Mouse (Mus musculus): ENCODE data around the gene Zfp423.

Gene Zfp423

DNA sequence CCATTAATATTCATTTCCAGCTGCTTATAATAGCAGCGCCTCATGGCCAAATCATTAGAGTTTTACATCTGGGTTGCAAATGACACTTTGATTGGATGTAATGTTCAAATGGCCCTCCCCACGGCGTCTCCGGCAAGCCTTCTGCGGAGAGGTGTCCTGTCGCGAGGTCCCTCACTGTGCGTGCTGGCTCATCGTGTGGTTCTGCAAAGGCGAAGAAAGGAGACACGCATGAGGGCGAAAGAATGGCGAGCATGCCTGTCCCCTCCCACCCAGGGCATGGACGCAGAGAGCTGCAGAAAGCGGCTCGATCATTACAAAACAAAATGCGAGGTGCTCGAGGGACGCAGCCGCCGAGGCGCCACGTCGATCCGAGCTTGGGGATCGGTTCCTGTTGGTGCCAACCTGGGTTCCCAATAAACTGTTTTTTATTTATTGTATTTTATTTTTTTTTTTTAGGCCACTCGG lies 297.1 kb downstream of the Zfp423 start:
- no peak for DNase-seq

DNA sequence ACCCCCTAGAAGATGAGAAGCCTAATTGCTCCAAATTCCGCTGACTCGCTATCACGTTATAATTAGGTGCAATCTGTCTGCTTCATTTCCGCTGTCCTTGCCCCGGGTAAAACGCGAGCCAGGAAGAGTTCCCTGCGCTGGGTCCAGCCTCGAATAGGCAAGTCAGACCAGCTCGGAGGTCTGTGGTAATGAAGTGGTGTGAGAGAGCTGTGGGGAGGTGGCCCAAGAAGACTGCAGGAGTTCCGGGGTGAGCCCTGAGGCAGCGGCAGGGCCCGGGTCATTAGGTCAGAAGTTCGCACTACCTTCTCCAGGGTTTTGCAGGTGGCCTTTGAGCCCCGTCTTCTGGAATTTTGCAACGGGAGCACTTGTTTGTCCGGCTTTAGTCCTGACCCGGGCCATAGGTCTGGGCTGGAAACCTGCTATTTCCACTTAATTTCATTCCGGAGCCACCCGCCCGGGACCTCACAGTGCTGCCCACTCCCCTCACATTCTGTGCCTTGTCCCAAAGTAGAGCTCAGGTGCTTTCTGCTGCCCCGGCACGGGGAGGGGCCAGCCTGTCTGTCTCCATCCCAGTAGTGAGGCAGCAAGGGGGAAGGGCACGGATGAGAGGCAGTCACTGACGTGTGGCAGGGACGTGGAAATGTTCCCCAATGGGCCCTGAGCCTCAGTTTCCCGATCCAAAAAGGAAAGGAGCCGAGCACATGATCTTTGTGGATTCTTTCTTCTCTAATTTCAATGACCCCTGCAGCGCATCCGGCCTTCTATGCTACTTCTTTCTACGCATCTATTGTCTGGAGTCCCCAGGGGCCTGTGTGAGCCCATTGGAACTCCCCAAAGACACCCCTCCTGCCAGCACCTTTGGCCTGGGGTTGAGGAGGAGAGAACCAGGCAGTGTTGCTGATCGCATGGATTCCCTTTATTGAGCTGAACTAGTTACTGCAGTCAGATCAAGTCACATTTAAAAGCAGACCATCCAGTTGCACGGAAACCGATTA lies 298.2 kb downstream of the Zfp423 start:
- DNase-seq: no peak

DNA sequence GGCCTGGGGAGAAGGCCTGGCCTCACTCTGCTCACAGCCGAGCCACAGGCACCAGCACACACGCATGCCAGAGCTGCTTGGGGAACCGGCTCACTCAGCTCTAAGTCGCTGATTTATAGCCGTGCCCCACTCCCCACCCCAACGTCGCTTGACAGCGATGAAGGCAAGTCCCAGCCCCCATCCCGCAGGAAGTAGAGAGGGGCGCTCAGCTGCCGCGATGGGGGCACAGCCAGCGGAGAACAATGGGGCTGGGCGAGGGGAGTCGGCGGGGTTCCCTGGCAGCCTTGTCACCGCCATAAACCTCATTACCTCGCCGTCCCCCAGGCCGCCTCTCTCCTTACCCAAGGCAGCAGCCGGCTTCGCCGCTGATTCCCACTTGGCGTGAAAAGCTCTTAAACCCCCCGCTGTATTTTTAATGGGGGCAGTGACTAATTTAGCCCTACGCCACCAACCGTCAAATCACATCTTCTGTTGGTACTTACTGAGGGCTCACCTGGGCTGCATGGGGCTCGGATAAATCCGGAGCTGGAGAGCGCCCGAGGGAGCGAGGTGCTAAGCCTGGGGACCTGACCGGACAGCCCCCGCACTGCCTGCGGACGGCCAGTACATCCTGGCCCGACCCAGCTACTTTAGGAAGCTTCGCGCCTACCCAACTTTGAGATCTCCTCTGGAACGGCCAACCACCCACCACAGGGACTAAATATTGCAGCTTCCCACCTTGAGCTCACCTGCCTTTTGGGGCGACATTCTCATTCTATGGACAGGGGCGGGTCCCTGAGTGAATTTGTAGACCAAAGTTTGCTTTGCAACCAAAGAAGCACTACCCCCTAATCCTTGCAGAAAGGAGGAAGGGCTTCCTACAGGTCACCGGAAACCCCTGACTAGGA lies 299.1 kb downstream of the Zfp423 start:
- DNase-seq: no peak

DNA sequence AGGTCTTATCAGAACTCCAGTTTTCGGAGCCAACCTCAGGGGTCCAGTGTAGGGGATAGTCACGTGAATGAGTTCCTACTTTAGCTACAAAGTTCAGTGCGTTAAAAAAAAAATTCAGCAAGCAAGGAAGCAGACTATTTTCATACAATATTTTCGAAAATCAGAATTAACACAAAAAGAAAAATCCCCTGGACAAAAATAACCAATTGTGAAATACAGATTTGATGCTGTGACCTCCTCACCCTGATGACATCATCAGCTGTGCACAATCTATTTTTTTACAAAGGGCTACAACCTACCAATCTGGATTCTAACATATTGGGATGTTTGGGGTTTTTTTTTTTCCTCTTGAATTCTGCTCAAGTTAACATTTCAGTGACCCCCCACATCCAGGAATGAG lies 301.9 kb downstream of the Zfp423 start:
- no peak for DNase-seq

DNA sequence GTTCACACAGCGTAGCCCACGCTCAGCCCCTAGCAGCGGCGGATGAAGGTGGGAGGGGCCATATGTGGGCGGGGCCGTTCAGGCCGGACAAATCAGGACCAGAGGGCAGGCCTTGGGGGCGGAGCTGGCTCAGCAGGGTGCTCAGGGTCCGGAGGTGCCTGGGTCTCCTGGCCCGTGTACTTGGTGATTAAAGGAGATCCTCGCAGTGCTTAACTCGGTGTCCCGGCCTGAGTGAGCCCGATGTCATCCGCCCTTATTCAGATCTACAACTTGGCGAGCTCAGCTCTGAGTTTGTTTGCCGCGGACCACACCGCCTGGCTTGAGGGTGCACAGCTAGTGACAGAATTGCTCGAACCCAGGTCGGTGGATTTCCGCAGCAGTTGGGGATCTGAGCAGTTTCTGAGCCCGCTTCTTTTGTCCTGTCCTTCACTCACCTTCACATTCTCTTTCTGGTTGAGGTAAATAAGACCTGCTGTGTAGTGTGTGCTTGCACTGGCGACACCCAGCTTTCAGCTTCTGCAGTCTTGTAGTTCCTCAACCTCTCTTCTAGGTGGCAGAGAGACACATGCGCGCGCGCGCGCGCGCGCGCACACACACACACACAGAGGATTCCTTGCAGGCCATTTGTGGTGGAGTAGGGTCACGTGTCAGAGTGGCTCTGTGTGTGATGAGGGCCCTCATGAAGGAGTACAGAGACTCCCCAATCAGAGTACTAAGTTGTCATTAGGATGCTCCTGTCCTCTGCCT lies 302.7 kb downstream of the Zfp423 start:
- peak; percentile 82 to 88 for DNase-seq

DNA sequence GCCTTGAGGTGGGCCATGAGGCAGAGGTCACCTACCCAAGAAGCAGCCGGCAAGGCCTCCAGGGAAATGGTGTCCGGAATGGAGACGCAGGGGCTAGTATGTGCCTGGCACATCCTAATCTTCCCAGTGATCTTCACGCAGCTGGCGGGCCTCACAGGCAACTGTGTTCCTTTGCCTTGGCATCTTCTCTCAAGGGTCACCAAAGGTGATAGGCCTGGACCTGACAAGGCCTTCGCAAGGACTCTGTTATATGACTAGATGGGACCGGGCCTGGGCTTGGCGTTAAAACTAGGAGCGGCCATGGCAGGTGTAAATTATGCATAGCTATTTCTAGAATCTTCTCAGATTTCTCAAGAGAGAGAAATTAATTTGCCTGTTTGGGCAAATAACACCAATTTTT lies 303.4 kb downstream of the Zfp423 start:
- no peak for DNase-seq

DNA sequence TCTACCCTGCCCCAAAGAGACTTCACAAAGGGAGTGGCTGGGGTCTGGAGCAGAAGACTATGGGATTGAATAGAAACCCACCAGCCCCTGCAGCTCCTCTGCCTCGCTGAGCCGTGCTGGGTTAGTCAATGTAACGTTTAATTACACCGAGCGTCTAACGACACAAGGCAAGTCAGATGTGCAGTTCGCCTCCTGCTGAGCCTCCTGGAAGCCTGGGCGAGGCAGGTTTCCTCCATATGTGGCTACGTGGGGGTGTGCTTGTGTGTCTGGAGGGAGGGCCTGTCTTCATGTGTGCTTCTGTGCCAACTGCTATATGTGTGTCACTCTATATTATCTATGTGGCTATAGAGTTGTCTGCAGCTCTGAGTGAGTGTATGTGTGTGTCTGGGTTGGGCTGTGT lies 311.6 kb downstream of the Zfp423 start:
- no peak for DNase-seq

DNA sequence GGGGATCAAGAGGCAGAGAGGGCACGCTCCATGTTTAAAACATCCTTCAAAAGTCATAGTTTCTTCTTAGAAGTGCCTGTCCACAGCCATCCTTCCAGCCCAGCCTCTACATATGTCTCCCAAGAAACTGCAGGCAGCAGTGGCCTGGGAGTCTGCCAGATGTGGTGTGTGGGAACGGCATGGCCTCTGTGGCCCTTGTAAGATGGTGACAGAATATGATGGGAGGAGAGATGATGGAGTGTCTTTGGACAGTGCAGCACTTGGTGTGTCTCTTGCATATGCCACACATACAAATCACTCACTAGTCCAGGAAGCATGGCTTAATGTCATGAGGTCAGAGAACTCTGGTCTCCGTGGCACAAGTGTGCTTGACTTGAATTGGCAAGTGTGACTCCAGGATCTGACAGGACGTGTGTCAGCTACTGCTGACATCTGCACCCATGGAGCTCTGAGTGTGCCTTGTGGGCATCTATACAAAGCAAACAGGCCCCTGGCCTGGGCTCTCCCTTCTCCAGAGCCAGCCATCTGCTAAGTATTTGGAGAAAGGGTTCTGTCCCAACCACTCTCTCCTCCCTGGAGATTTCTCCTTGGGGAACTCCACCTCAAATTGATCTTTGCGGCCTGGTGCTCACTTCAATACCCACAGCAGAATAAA lies 313.4 kb downstream of the Zfp423 start:
- peak in 1 of 2 experiments; percentile 28 for DNase-seq

DNA sequence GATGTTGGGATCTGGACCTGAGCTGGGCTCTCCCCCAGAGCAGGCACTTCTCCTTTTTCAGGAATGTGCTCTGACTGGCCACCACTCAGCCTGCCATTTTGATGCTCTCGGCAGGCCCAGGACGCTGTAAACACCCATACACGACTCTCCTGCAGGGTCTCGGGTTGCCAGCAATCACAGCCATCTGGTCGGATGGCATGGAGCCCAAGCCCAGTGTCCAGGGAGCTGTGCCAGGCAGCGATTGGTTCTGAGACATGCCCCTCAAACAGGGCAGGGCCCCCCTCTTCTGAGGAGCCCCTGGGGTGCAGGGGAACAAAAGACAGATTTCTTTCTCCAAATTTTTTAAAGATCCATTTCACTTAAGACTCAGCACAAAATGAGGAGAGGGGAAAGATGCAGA lies 314.0 kb downstream of the Zfp423 start:
- DNase-seq: peak in 1 of 2 experiments; percentile 29

DNA sequence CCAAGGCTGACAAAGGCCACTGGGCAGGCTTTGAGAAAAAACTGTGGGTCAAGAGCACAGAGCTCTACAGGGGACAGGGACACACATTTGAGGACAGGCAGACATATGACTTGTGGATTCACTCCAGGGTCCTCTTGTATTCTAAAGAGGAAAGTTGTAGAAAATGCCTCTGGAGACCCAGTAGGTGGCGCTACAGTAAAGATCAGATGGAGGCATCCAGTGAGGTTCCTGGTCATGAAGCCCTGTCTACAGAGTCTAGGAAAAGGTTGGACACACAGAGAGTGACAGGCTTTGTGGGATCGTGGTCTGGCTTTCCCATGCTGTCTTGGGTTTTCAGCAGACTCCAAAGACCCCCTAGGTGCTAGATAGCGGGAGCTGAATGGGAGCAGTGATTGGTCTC lies 318.5 kb downstream of the Zfp423 start:
- no peak for DNase-seq

DNA sequence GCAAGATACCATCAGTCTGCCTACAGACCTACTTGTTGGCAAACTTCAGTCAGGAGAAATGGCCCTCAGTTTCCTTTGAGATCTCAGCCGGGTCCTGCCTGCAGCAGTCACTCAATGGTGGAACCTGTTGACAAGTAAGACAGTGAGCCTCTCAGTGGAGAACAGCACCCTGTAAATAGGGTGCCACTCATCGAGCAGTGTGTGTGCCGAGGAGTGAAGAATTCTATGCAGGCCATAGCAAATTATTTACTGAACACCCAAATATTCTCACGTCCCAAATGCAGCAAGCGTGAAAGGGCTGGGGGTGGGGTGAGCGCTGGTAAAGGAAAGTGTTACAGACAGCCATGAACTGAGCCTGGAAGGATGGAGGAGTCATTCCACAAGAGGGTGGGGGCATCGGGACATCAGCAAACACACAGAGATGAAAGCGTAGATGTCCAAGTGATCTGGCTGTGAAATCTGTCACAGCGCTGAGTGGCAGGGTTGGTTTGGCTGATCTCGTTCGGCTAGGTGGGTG lies 323.1 kb downstream of the Zfp423 start:
- DNase-seq: no peak

DNA sequence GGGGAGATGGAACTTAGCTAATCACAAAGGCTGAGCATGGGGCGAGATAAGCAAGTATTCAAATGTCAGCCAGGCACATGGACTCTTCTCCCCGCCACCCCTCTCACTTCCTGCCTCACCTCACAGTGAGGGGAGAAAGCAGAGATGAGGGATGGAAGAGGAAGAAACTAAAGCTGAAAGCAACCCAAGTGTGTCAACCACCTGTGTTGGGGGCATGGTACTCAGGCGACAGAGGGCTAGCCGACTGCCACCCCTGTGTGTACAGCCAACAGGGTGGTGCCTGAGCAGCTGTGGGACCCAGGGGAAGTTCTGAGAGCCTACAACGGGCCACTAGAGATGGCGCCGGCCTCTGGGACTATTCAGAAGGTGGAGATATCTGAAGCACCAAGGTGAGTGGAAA lies 327.6 kb downstream of the Zfp423 start:
- no peak for DNase-seq

DNA sequence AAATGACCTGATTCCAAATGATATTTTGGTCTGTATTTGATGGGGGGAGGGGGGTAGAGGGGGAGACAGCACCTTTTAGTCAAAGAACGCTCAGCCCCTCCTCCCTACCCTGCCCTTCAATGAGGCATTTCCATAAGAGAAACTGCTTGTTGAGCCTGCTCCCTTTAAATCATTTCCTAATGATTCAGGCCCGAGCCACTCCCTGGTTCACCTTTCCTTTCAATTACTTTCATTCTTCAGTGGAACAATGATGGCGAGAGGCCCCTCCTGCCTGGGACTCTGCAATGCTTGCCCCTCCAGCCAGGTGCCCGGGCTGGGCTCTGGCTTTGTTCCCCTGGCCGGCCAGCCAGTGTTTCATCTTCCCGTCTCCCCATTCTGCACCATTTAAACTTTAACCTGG lies 329.7 kb downstream of the Zfp423 start:
- no peak for DNase-seq

DNA sequence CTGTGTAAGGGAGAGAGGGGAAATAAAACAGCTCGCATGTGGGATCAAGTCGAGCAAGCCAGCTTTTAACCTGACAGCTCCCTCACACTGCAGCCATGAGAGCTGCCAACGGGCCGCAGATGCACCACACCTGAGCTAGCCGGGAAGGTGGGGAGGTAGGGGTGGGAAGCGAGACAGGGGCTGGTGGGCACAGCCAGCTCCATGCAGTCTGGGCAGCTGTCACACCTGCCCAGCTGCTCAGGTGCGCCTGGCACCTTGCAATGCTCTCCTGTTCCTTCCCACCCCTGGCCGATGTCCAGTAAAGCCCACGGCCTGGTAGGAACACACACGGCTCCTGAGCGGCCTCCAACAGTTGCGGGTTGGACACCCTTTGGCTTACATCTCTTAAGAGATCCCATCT lies 338.2 kb downstream of the Zfp423 start:
- DNase-seq: no peak

DNA sequence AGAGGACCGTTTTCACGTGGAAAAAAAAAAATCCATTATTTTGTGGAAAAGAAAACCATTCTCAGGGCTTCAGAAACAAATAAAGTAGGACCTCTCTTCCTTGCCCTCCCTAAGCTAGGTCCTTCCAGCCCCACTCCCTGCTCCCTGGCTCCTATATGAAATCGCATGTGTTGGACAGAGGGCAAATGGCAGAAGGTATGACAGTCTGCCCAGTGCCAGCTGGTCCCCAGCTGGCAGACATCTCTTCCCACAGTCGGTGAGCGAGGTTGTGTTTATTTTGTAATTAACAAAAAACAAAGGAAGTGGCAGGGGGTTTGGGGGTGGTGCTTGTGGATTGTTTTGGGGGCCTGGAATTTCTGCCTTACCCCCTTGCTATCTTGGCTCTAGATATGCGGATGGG lies 339.2 kb downstream of the Zfp423 start:
- no peak for DNase-seq

DNA sequence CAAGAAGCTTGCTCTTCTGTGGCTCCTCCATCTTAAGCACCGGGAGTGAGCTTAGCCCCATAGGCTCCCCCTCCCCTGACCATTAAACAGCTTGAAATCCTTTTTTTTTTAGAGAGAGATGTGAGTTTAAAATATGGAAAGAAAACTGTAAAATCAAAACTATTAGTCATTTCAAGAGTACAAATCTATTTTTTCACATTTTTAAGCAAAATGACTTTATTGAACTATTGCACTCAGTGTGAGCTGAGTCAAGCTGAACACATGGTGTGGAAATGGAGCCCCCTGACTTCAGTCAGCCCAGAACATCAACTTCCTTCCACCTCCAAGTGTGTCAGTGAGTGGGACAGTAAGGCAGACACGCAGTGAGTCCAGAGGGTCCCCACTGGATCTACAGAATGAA lies 339.9 kb downstream of the Zfp423 start:
- DNase-seq: no peak

DNA sequence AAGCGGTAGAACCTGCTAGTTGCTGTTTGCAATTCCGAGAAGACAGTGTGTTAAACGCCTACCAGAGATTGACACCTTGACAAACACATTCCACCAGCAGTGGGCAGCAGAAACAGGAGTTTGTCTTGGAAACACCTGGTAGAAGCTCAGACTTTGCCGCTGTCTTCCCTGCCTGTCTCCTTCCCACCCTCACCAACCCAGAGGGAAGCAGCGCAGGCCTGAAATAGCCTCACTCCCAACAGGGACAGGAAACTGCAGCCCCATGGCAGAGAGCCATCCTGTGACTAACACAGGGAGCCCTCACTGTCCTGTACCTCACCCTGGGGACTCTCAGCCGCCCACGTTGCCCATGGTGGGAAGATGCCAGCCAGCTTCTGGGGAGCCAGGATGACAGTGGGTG lies 340.3 kb downstream of the Zfp423 start:
- DNase-seq: peak; percentile 5 to 44

DNA sequence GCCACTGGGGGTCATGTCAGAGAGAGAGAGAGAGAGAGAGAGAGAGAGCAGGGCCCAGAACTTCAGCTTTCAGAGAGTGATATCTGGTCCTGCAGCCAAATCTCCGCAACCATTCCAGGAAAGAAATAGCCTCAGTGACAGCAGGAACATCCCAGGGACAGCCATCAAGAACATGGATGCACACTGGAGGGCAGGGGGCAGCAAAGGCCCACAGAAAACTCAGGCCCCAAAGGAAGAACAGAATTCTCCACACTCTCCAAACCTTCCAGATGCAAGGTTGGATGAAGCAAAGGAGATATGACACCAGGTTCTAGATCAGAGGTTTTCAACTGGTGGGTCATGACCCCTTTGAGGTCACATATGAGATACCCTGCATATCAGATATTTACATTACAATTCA lies 345.7 kb downstream of the Zfp423 start:
- DNase-seq: no peak

All from kidney, postnatal 25 days (tissue).